Mouse (Mus musculus) lung, embryonic 16.5 days (tissue): ENCODE data around the gene Zbed4. TPM values are rescaled to one million over a fixed set of nuclear protein-coding genes. Genes with fewer than 3 reads are reported as not detected.

ENCODE experiments used
- ATAC-seq: fragments of 200-750 bp; cut with Nextera tagmentation; 2 replicates; pipeline ENCODE4 v1.8.0; 2017; ENCODE audit warnings: low read depth, mild to moderate bottlenecking, moderate library complexity
- H3K27ac ChIP-seq: fragments of 300-500 bp; sonication (generic); 2 replicates; pipeline ENCODE4 v1.5.1; 2014; ENCODE audit warnings: mild to moderate bottlenecking, control low read depth, low read length
- H3K27me3 ChIP-seq: fragments of 300-500 bp; sonication (generic); 2 replicates; pipeline ENCODE4 v1.6.1; 2014; ENCODE audit warnings: low read depth, low read length, mixed read lengths; ENCODE audit not compliant: control insufficient read depth, insufficient read depth
- H3K36me3 ChIP-seq: fragments of 300-500 bp; sonication (generic); 2 replicates; pipeline ENCODE4 v1.6.1; 2014; ENCODE audit warnings: low read length; ENCODE audit not compliant: control insufficient read depth, insufficient read depth
- H3K4me1 ChIP-seq: fragments of 300-500 bp; sonication (generic); replicated peaks from 2 replicates; pipeline ENCODE4 v1.6.1; 2014; ENCODE audit warnings: low read length, mixed read lengths; ENCODE audit not compliant: control insufficient read depth, insufficient read depth
- H3K4me2 ChIP-seq: fragments of 300-500 bp; sonication (generic); 2 replicates; pipeline ENCODE4 v1.6.1; 2014; ENCODE audit warnings: low read depth, low read length, control low read depth
- H3K4me3 ChIP-seq: fragments of 300-500 bp; sonication (generic); 2 replicates; pipeline ENCODE4 v1.5.1; 2014; ENCODE audit warnings: mild to moderate bottlenecking, low read length, control low read depth
- H3K9ac ChIP-seq: fragments of 300-500 bp; sonication (generic); 2 replicates; pipeline ENCODE4 v1.6.1; 2014; ENCODE audit warnings: low read length, control low read depth
- H3K9me3 ChIP-seq: fragments of 300-500 bp; sonication (generic); 2 replicates; pipeline ENCODE4 v1.6.1; 2016; ENCODE audit warnings: low read length; ENCODE audit not compliant: control insufficient read depth
- WGBS: fragments of 180-500 bp; shearing (Covaris S2); extraction: QIAGEN DNeasy Blood & Tissue Kit; methylation state at CpG from one replicate; pipeline ENCODE4 v1.1.7; 2014; 5-methylcytosine and 5-hydroxymethylcytosine counted together
- polyA plus RNA-seq: library from polyadenylated mRNA; unstranded; fragments of >200 nt; fragmentation: Nextera tagmentation; extraction: Ambion mirVana; gene quantifications from 2 replicates; pipeline ENCODE4 v1.2.1, GENCODE M21; 2015

Zbed4 gene
- polyA plus RNA-seq, 1 experiment from 2014 or later, result 16.2 TPM

DNA sequence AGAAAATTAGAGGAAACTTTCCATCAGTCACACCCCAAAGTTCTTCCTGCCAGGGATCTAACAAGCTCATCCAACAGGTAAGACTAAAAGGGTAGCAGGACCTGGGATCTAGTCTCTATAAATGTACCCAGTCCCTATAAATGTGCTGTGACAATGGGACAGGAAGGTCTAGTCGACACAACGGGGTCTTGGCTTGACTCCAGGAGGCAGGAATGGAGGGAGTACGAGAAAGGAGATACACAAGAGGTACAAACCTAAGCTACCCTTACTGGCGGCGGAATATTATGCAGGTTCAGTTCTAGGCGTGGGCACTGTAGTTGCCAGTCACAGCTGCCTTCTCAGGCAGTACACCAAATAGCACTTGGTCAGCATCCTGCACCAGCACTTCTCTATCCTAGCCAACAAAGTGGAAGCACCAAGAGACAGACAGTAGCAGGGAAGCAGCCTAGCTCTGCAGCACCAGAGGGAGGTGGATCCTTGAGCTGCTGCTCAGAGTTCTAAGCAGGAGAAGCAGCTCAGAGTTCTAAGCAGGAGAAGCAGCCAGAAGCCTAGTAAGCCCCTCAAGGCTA is 37.4 kb upstream of the Zbed4 start:
- 76% methylated on average over 6 of the region's 6 CpGs for WGBS
- no peak overlapping the region for H3K4me2 ChIP-seq
- H3K36me3 ChIP-seq, result peaks cover 63% of the 10 kb centered on the region
- H3K4me1 ChIP-seq, result no peaks in the 10 kb centered on the region
- H3K9ac ChIP-seq, result no peak overlapping the region
- no peaks in the 10 kb centered on the region for H3K27me3 ChIP-seq
- H3K27ac ChIP-seq, result no peak overlapping the region
- no peaks in the 10 kb centered on the region for H3K9me3 ChIP-seq
- ATAC-seq, result no peak
- H3K4me3 ChIP-seq, result no peak overlapping the region

DNA sequence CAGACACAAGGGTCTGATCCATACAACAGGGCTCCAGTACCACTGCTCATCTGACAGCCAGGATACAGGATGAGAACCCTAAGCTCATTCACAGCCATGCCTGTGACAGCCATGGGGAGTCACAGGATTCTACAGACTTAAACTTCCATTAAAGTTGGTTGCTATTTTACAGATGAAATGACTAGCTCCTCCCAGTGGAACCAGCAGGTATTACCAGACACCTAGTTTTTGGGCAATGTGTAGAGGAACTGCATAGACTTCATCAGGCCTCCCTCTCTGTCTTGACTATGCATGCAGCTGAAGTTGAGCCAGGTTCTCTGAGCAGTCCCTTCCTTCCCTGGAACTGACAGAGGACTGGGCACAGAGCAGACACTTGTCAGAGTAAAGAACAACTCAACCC is 35.1 kb upstream of the Zbed4 start:
- no peaks in the 10 kb centered on the region for H3K27me3 ChIP-seq
- H3K9ac ChIP-seq, result no peak overlapping the region
- H3K4me1 ChIP-seq, result no peaks in the 10 kb centered on the region
- no peaks in the 10 kb centered on the region for H3K9me3 ChIP-seq
- H3K4me3 ChIP-seq, result no peak overlapping the region
- peaks cover 54% of the 10 kb centered on the region for H3K36me3 ChIP-seq
- no peak overlapping the region for H3K27ac ChIP-seq
- no peak overlapping the region for H3K4me2 ChIP-seq
- ATAC-seq, result no peak

DNA sequence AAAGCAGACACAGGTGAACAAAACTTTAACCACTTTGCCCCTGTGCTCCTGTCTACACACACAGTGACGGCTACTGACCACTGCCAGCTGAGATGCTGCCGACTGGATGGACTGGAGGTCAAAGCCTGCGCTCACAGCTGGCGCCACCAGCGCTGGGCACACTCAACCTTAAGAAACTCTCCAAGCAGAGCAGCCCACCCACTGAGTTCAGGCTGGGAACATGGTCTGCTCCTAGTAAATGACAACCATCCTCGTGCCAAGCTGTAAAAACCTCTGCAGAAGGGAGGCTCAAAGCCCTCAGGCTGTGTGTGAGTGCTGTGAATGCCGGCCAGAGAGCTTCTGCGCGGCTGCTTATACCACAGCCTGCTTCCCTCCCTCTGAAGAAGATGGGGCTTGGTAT is 34.2 kb upstream of the Zbed4 start:
- no peak for ATAC-seq
- Histone ChIP-seq H3K9ac (no peak overlapping the region), H3K36me3 (peaks cover 50% of the 10 kb centered on the region), H3K9me3 (no peaks in the 10 kb centered on the region), H3K27me3 (no peaks in the 10 kb centered on the region), H3K4me2 (no peak overlapping the region), H3K27ac (no peak overlapping the region), H3K4me3 (no peak overlapping the region), H3K4me1 (no peaks in the 10 kb centered on the region)
- 70% methylated on average over 9 of the region's 9 CpGs for WGBS

DNA sequence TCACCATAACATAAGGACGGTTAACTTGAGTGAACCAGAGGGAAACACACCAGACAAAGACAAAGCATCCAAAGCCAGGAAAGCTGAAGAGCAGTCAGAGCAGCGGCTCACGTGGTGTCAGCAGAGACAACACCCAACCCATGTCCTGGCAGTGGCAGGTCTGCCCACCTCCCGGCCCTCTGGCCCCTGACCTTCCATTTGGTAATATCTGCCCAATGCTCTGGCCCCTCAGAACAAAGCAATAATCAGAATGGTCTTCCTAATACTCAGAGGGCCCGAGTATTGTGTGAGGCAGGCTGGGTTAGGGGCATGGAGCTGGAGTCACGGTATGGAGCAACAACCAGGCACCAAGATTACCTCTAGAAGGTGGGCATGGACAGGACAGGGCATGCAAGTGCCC is 28.3 kb upstream of the Zbed4 start:
- Histone ChIP-seq H3K4me3 (no peak overlapping the region), H3K9ac (no peak overlapping the region), H3K36me3 (peaks cover 47% of the 10 kb centered on the region), H3K27me3 (no peaks in the 10 kb centered on the region), H3K27ac (no peak overlapping the region), H3K9me3 (no peaks in the 10 kb centered on the region), H3K4me2 (no peak overlapping the region), H3K4me1 (no peaks in the 10 kb centered on the region)
- peak; percentile 10; the same call in 1 of the 2 replicates for ATAC-seq
- 81% methylated on average over 6 of the region's 6 CpGs for WGBS

DNA sequence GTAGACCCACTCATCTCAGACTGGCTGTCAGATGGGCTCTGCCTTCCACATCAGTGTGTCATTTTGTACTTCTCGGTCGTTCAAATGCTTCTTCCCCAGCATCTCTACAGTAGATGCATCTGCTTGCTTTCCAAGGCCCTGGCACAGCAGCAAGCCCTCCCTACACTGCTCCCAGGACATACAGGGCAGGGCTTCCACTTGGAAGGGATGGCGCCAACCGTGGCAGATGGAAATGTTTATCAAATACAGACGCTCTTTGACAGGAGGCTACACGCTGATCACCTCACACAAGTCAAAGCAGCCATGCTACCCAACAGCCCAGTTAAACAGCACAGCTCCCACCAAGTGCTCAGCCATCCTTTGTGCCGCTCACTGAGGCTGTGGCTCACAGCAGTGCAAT is 27.1 kb upstream of the Zbed4 start:
- H3K36me3 ChIP-seq, result peaks cover 52% of the 10 kb centered on the region
- no peak for ATAC-seq
- no peak overlapping the region for H3K9ac ChIP-seq
- H3K27me3 ChIP-seq, result no peaks in the 10 kb centered on the region
- no peak overlapping the region for H3K27ac ChIP-seq
- H3K9me3 ChIP-seq, result no peaks in the 10 kb centered on the region
- WGBS, result 64% methylated on average over 7 of the region's 7 CpGs
- H3K4me1 ChIP-seq, result no peaks in the 10 kb centered on the region
- no peak overlapping the region for H3K4me3 ChIP-seq
- no peak overlapping the region for H3K4me2 ChIP-seq

DNA sequence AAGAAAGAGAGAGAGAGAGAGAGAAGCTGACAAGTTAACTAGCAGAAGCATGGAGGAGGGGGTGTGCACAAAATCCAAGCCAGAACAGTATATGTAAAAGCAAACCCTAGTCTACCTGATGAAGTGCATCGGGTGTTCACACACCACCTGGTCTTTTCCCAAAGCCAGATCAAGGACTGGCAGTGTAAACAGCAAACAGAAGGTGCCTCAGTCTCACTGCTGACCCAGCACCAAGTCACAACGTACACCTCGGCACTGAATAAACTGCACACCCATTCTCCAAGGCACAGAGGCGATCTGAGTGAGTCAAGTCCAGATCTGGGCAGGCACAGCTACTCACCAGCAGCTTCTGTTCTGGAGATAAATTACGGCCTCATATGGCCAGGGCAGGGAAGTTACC is 26.4 kb upstream of the Zbed4 start:
- ATAC-seq, result no peak
- 85% methylated on average over 5 of the region's 5 CpGs for WGBS

DNA sequence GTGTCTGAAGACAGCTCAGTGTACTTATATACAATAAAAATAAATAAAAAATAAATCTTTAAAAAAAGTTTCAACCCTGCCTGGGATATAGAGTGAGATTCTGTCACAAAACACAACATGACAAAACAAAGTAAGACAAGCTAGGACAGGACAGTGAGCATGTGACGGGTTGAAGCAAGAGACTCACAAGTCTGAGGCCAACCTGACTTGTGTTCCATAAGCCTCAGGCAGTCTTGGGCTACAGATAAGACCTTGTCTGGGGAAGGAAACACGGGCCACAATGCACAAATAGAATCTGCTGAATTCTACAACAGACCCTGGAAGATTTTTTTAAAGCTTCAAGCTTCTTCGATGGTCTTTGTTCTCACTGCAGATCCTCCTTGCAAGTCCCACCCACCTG is 24.3 kb upstream of the Zbed4 start:
- WGBS, result 80% methylated on average over 3 of the region's 3 CpGs
- H3K27me3 ChIP-seq, result no peaks in the 10 kb centered on the region
- H3K4me2 ChIP-seq, result no peak overlapping the region
- H3K9me3 ChIP-seq, result no peaks in the 10 kb centered on the region
- H3K4me1 ChIP-seq, result peaks cover 11% of the 10 kb centered on the region
- H3K27ac ChIP-seq, result no peak overlapping the region
- H3K36me3 ChIP-seq, result peaks cover 53% of the 10 kb centered on the region
- H3K4me3 ChIP-seq, result no peak overlapping the region
- no peak for ATAC-seq
- no peak overlapping the region for H3K9ac ChIP-seq

More for the DNA sequence above, 26.4 kb upstream of the Zbed4 start:
- Histone ChIP-seq H3K4me1 (no peaks in the 10 kb centered on the region), H3K27ac (no peak overlapping the region), H3K4me2 (no peak overlapping the region), H3K9ac (no peak overlapping the region), H3K36me3 (peaks cover 59% of the 10 kb centered on the region), H3K9me3 (no peaks in the 10 kb centered on the region), H3K27me3 (no peaks in the 10 kb centered on the region), H3K4me3 (no peak overlapping the region)

DNA sequence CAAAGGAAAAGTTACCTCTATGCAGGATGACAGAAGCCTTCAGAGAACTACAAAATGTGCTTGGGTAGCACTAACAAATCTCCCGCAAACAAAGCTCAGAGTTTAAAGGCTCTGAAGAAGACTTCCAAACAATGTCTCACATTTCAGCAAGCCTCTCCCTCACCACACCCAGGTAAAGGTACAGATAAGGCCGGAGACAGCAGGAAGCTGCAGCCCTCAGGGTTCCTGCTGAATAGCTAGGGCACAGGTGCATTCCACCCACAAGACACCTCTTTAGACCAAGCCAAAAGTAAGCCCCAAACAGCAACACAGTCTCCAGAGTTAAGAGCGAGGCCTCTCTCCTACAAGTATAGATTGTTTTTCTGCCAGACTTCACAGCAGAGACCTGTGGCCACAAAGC is 20.7 kb upstream of the Zbed4 start:
- WGBS, result 54% methylated on average over 3 of the region's 3 CpGs
- Histone ChIP-seq H3K4me2 (no peak overlapping the region; the same call in 1 of the 2 replicates), H3K36me3 (peaks cover 32% of the 10 kb centered on the region), H3K27ac (no peak overlapping the region), H3K9ac (peak overlapping the region; percentile 31; the same call in 1 of the 2 replicates), H3K4me1 (peaks cover 19% of the 10 kb centered on the region), H3K4me3 (no peak overlapping the region), H3K27me3 (no peaks in the 10 kb centered on the region), H3K9me3 (no peaks in the 10 kb centered on the region)
- no peak for ATAC-seq

DNA sequence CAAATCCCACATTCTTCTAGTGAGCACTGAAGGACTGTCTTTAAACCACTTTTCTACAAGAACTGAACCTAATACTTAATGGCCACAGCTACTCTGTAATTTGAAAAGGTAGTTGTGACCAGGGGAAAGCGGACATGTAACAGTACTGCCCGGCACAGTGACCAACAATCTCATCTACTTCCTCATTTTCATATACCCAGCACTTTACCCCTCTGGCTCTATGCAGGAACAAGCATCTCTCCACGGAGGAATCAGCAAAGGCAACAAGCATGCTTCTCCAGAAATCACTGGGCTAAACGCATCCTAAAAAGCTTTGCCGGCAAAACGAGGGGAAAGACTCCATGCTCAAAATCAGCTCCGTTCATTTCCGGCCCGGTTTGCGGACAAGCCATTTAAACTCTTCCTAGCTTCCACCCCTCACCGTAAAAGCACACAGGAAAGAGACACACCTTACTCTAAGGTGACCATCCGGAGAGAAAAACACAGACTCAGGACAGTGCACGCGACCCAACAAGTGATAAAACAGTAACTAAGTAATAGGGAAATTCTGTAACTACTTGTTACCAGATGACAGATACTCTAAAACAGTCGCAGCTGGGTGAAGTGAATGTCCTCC is 18.9 kb upstream of the Zbed4 start:
- peak overlapping the region; percentile 82 for H3K4me2 ChIP-seq
- H3K9ac ChIP-seq, result peak overlapping the region; percentile 98
- H3K36me3 ChIP-seq, result peaks cover 21% of the 10 kb centered on the region
- 12% methylated on average over 15 of the region's 15 CpGs for WGBS
- no peaks in the 10 kb centered on the region for H3K27me3 ChIP-seq
- H3K4me3 ChIP-seq, result peak overlapping the region; percentile 96
- H3K9me3 ChIP-seq, result no peaks in the 10 kb centered on the region
- peak overlapping the region; percentile 89; the same call in 1 of the 2 replicates for H3K27ac ChIP-seq
- H3K4me1 ChIP-seq, result peaks cover 19% of the 10 kb centered on the region
- no peak for ATAC-seq
